Mouse (Mus musculus) heart, adult 9 months (tissue): Measurements from ENCODE around the gene 2410137M14Rik.
"Not testable (repeated sequence)": the region's sequence is repeated elsewhere in the genome, so short reads cannot be mapped to it uniquely, and the experiment has no call there.

Source experiments
- DNase-seq, 2 experiments: peaks; one replicate each; pipeline ENCODE4 v3.0.0; 2022; ENCODE audit warnings: low spot score in 2 of 2

The 2410137M14Rik gene

DNA sequence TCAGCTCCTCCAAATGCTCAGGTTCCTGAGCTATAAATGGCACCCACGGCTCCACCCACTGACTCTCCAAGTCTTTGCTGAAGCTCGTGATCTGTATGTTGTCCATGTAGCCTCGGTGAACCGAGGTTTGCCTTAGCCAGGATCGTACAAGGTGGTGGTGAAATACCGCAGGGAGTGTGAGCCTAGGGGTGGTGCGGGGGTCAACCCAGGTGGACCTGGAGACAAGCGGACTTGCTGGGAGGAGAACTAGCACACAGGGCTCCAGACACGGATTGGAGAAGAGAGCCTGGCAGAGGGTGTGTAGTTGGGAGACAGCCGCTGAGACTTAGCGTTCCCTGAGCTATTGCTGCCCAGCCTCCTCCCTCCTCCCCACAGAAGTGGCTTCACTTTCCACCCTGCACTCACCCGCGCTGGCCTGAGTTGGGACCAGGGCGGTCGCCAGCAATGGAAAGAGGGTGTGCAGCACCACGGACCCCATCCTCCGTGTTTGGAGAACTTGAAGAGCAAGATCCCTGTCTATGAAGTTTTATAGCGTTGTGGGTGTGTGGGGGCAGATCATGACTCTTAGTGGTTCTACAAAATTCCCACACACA is at the start of gene 2410137M14Rik:
Gene 2410137M14Rik, minus strand, starts transcription at position 17 of the 593 bp plus-strand sequence.
- peak; percentile 15 to 37 for DNase-seq

DNA sequence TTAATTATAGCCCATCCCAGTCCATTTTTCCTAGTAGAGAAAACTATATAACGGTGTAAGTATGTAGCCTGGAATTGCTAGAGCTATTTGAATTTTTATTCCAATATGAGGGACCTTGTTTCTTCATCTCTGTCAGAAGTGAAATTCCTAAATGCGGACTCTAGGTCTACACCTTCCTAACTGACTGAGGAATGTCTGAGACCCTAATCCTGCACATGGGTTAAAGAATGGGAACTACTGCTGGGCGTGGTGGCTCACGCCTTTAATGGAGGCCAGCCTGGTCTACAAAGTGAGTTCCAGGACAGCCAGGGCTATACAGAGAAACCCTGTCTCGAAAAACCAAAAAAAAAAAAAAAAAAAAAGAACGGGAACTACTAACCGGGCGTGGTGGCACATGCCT is 48.1 kb upstream of the 2410137M14Rik start:
- no peak for DNase-seq

DNA sequence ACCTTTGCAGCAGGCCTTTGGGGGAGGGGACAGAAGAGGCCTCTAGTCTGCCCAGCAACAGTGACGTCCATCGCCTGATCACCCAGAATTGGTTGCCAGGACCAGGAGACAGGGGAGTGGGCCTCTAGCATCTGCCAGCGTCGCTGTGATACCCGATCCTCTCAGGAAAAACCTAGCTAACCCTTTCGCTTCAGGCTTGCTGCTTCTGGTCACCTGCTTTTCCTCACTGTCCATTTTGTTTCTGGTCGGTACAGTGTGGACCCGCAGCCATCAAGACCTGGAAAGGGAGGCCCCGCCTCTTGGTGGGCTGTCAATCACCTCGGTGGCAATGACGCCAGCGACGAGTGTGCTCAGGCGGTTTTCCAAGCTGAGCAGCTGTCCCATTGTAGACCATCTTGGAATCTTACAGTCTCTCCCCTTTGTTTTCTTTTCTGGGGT is 47.7 kb upstream of the 2410137M14Rik start:
- peak; percentile 78 to 83 for DNase-seq

DNA sequence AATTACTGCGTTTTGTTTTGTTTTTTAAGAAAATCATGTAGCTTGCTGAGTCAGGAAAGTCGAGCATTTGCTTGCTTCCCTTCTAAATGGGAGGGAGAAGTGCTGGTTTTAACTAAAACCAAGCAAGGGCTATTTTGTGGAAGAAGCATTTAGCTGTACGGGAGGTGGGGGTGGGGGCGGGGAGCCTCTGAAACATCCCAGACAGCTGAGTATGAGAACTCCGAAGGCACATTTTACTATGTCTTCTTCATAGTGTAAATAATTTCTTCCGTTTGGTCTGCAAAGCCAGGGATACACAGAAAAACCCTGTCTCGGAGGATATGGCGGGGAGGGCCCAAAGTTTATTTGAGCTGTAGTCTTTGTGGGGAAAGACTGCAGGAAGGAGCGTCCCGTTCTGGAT is 47.2 kb upstream of the 2410137M14Rik start:
- no peak for DNase-seq

DNA sequence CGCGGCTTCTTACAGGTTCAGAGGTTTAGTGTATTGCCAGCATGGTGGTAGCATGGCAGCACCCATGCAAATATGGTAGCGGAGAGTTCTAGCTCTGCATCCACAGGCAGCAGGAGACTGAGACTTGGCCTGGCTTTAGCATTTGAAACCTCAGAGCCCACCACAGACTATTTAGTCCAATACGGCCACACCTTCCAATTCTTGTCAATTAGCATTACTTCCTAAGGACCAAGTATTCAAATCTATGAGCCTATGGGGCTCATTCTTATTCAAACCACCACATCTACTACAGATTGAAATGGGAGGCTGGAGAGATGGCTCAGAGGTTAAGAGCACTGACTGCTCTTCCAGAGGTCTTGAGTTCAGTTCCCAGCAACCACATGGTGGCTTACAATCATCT is 46.4 kb upstream of the 2410137M14Rik start:
- DNase-seq, result no peak

DNA sequence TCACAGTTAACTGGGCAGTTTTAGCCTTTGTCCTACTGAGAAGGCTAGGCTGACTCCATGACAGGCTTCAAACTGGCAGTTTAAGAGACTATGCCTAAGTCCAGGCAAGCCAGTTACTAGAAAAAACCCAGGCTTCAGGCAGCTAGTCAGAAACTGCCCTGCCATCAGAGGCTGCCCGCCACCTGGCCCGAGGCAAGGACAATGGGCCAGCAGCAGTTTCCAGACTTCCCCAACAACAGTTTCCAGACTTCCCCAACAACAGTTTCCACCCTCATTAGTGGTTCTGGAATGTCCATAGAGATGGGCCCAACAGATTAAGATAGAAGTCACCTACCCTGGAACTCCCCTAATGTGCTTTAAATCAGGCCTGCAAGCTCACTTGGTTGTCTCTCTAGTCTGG is 45.4 kb upstream of the 2410137M14Rik start:
- DNase-seq, result no peak

DNA sequence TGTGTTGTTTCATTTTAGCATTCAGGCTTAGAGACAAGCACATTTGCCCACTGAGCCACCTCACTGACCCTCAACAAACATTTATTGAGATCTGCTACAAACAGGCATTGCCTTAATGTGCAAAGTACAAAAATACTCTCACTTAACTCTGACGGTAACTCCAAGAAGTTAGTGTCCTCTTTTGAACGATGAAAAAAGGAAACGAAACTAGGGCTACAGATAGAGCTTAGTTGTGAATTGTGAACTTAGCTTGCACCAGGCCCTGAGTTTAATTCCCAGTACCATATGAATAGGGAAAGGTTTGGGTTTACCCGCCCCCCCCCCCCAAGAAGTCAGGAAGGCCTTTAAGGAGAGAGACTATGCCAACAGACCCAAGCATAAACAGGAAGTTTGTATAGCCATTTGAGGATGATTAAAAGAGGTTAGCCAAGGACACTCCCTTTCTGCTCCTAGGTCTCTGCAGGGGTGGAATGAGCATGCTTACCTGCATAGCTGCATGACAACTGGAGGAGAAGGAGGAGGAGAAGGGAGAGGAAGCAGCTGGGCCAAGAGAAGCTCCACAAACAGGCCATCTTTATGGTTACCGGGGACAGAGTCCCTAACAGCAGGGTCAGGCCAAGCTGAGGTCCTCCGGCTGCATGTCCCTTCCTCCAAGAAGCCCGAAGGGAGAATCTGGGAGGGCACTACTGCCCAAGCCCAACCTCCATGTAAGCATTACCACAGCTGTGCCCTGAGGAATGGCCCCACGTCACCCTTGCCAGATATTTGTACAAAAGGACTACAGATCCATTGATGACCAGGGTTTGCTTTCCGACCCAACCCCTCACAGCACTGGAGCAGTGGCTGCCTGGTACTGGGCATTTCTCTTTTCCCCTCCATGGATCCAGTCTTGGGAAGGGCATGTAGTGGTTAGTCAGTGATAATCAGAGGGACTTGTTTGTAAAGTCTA is 41.9 kb upstream of the 2410137M14Rik start, which contains the start of gene Mog:
Gene Mog, minus strand, starts transcription at position 771 of the 949 bp plus-strand sequence.
- no peak for DNase-seq

DNA sequence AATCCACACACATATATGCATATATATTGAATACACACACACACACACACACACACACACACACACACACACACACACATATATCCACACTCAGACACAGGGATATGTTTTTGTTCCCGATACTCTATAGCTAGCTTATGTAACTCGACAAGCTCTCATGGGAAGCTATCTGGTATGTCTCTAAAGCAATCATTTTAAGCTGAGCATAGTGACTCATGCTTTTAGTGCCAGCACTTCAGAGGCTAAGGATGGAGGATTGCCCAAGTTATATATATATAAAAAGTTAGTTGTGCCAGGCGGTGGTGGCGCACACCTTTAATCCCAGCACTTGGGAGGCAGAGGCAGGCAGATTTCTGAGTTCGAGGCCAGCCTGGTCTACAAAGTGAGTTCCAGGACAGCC is 38.2 kb upstream of the 2410137M14Rik start:
- not testable (repeated sequence) for DNase-seq

DNA sequence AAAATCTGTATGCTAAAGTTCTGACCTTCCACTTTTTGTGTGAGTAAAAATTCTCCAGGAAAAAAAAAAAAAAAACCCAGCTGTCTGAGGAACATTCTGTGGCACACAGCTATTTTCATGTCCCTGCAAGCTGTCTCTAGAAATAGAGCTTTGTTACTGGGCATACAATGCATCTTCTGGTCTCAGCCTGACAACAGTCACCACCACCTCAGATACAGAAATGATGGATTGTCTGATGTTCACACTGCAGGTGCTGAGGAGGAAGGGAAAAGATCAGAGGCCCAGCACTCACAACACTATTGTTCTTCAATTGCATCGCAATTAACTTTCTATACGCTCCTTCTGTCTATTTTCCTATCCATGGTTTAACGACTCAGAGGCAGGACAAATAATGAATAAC is 37.3 kb upstream of the 2410137M14Rik start:
- no peak for DNase-seq

DNA sequence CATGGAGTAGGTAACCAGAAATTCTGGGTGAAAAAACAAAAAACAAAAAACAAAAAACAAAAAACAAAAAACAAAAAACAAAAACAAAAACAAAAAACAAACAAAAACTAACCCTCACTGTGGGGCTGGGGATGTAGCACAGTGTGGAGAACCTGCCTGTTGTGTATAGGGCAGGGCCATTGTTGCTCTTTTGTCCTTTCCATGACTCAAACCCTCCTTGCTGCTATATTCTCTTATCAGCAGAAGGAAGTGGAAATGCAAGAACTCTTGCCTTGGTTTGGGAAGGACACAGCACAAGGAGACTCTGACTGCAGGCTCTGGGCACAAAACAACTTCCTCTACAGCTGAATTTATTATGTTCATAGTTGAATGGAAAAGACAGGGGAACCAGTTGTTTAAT is 35.3 kb upstream of the 2410137M14Rik start:
- DNase-seq, result no peak

DNA sequence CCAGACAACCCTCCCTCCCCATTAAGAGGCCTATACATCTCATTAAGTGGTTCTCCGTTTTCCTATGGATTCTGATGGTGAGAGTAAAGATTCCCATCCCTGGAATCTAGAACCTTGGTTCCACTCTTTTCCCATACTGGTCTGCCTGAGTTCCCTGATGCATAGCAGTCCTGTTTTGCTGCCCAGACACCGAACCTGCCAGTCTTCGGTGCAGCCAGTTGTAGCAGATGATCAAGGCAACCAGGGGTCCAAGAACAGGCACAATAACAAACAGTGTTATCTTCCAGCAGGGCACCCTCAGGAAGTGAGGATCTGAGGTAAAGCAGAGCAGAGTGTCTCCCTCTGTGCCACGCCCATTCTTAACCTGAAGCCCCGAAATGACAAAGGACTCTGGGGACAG is 31.1 kb upstream of the 2410137M14Rik start:
- DNase-seq, result no peak

DNA sequence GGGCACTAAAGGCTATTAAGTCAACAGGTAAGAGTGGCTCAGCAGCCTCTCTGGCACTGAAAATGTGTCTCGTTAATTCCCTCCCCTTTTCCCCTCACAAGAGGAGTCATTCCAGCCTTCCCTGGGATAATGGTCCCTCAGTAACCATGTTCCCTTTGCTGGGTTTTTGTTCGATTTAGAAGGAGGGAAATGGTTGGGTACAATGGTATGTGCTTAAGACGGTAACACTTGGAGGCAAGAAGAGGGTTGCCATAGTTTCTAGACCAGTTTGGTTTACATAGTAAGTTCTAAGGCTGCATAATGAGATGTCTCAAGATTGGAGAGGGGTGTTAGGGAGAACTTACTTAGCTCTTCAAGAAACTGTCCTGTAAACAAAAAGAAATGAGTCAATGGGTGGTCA is 30.7 kb upstream of the 2410137M14Rik start:
- no peak for DNase-seq

DNA sequence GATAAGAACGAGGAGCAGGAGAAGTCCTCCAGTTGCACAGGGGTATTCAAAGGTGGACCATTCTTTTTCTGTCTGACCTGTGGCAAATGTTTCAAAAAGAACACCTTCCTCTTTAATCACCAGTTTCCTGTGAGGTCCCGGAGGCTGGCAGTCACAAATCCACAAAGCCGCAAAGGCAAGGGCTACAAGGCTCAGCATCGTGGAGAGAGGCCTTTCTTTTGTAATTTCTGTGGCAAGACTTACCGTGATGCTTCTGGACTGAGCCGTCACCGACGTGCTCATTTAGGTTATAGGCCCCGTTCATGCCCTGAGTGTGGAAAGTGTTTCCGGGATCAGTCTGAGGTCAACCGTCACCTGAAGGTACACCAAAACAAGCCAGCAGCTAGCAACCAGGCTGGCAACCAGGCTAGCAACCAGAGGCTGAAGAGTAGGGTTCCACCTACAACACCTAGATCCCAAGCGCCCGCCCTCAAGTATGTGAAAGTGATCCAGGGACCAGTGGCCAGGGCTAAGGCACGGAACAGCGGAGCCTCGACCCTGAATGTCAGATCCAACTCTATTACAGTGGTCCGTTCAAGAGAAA is 28.5 kb upstream of the 2410137M14Rik start:
- no peak for DNase-seq

DNA sequence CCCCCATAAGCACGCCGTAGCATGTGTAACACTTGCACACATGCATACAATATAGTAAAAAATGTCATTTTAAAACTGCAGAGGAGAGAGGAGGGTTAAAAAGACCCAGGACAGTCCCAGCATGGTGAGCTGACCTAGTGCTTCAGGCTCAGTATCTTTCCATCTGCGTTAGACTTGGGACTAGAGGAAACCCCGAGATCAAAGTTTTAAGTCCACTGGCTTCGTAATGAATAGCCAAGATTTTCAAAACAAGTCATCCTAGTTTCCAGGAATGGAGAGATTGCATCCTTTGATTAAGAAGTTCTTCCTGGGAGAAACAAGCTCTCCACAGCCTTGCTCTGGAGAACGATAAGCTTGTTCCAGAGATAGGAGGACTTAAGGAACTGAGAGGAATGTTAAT is 27.1 kb upstream of the 2410137M14Rik start:
- no peak for DNase-seq

DNA sequence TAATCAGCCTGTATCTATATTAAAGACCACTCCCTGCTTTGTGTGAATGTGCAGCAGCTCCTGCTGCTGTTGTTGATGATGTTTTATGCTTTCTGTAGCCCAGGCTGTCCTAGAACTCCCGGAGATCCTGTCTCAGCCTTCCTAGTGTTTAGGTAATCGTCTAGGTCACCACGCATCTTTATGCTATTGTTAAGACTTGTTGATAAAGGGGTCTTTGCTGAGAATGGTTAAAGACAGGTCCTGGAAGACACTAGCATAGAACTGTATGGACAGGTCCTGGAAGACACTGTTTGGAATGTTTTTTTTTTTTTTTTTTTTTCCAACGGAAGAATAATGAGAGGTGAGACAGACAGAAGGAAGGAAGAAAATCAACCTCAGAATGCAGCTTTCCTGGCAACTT is 22.3 kb upstream of the 2410137M14Rik start:
- DNase-seq, result no peak

DNA sequence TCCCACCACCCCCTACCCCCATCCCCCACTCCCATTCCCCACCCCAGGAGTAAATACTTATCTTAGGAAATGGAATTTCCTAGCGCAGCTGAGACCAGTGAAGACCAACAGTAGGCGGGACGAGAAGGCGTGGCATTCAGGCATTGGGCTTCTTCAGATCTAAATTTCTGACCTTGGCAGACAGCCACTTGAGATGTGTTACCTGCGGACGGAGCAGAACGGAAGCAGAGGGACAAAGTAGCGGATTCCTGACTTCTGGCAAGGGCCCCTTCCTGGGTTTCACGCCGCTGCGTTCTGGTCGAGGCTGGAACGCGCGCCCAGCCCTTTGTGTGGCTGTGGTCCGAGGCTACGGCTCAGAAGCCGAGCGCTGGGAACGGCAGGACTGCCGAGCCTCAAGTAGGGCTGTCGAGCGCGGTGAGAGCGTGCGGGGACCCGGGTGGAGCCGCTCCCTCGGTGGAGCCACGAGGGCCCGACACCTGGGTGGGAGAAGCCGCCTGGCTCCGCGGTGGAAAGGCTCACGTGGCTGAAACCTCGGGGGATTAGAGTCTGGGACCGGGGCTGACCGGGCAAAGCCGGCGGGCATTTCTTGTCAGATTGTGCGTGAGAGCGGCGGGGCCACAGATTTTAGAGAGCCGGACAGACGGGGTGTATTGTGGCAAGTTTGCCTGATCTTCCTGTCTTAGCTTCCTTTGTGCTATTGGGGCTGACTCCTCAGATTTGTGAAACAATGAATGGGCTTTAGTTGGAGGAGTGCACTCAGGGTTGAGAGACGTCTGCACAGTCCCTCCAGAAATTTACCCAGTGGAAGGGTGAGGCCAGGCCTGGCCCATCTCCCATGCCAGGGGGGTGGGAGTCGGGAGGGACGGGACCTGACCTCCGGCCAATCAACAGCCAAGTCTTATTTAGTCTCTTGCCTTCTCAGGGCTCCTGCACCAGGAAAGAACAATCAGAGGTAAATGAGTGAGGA is 21.6 kb upstream of the 2410137M14Rik start:
- DNase-seq, result peak; percentile 50 to 53

DNA sequence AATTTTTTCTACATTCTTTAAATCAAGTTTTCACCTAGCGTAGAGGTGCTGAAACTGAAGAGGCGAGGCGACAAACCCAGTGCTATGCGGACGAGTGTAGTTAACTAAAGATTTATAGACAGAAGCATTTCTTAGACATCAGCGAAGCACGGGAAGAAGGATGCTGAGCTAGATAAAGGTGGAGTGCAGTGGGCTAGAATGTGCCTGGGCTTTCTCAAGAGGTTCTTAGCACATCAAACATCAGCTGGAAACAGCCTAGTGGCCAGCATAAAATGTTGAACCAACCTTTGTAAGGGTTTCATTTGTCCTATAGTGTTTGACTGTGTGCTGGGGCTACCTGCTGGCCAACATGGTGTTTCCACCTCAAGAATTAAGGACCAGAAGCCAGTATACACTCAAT is 19.8 kb upstream of the 2410137M14Rik start, which contains the start of gene Zfp57:
Gene Zfp57, plus strand, starts transcription at position 301 of the 400 bp plus-strand sequence.
- no peak for DNase-seq

DNA sequence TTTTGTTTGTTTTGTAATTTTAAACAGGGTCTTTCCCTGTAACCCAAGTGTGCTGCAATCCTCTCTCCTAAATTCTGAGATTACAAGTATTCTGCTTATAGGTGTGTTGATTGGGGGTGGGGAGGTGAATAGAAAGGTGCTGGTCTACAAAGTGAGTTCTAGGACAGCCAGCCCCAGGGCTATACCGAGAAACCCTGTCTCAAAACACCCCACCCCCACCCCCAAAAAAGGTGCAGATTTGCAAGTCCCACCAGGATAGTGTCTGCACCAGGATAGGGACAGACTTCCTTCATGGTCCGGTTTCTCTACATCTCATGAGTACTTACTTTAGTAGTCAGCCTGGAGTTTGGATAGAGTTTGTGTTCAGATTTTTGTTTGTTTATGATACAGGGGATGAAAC is 17.4 kb upstream of the 2410137M14Rik start:
- DNase-seq, result no peak

DNA sequence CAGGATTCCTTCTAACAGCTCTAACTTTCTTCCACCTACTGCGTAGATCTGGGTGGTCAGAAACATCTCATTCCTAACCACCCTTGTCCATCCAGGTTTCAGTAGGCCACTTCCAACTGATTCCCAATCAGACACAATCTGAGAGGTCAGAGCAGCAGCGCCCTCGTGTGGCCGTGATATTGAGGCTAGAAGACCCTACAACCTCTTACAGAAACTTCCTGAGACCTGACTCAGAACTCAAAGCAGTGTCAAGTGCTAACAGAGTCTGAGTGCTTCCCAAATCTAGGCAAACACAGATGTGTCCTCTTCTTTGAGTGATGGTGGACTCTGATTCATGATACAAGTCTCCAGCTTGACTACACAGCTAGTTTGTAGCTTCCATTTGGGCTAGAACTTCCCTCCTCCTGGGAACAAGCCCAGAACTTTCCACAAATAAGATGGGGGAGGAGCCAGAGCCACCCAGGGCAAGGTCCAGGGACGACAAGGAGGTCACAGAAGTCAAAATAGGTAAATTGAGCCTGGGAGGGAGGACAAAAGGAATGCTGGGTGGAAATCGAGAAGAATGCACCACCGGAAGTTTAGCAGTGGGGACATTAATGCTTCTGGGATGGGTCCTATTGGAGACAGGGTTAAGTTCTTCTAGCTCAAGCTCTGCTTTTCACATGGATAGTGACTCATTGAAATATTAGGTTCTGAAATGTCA is 16.1 kb upstream of the 2410137M14Rik start:
- peak; percentile 16 to 56 for DNase-seq

DNA sequence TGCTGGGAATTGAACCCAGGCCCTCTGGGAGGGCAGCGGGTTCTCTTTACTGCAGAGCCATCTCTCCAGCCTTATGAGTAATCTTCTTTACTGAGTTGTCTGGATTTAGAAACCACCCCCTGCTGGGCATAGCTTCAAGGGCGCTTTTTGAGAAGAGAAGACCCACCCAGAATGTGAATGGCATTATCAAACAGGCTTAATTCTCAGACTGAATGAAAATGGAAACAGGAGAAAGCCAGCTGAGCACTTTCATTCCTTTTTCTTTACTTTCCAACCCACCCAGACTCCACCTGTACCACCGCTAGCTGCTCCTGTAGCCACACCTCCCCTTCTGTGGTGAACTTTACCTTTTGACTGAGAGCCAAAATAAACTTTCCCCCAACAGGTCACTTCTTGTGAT is 14.4 kb upstream of the 2410137M14Rik start:
- no peak for DNase-seq

DNA sequence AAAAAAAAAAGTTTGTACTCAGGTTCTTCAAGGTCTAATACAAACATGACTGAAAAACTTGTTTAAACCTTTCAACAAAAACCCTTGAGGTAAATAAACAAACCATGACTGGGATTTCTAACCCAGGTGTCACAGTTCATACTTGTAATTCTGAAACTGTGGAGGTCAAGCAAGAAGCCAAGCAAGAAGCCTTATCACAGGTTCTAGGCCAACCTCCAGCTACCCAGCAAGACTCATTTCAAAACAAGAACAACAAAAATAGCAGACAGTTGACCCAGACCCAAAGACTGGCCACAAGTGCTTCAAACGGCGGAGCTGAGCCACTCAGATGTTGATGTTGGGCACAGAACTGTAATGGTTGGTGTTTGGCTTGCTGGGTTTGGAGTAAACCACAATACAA is 13.5 kb upstream of the 2410137M14Rik start:
- no peak for DNase-seq
